Mouse (Mus musculus) myocyte (in vitro differentiated cells): ENCODE results near the gene Fzr1.

Experiments
- CEBPB ChIP-seq: IDR thresholded peaks from 2 replicates; pipeline ENCODE4 v1.6.1; 2011; ENCODE audit warnings: mild to moderate bottlenecking, moderate library complexity; ENCODE audit not compliant: poor library complexity, insufficient read depth, severe bottlenecking
- E2F4 ChIP-seq: IDR thresholded peaks from one replicate; pipeline ENCODE4 v1.6.1; 2011; ENCODE audit warnings: mild to moderate bottlenecking, control low read depth, moderate library complexity; ENCODE audit not compliant: insufficient read depth
- MAX ChIP-seq: IDR thresholded peaks from one replicate; pipeline ENCODE4 v1.6.1; 2011; ENCODE audit warnings: low read depth, mild to moderate bottlenecking, control low read depth
- POLR2A ChIP-seq: IDR thresholded peaks from one replicate; pipeline ENCODE4 v1.6.1; 2011; ENCODE audit warnings: low read depth, mild to moderate bottlenecking, control low read depth, moderate library complexity; ENCODE audit not compliant: insufficient read length
- POLR2AphosphoS2 ChIP-seq: IDR thresholded peaks from one replicate; pipeline ENCODE4 v1.6.1; 2011; ENCODE audit warnings: low read depth, control low read depth; ENCODE audit not compliant: insufficient read length

- no peak for TF ChIP-seq POLR2A
- TF ChIP-seq MAX = no peak
- TF ChIP-seq POLR2AphosphoS2 = no peak
- no peak for TF ChIP-seq CEBPB
- TF ChIP-seq E2F4 = no peak
Measured at GRCm38 (mm10) chr10:81377362-81377664, 1.0 kb downstream of the Fzr1 start.
